Mouse (Mus musculus) neural tube, embryonic 15.5 days (tissue): Measurements from ENCODE around the gene Slc12a6. TPM values are rescaled to one million over a fixed set of nuclear protein-coding genes. Genes with fewer than 3 reads are reported as not detected.

Source experiments
- ATAC-seq: fragments of 200-750 bp; cut with Nextera tagmentation; 2 replicates; pipeline ENCODE4 v1.8.0; 2017; ENCODE audit warnings: mild to moderate bottlenecking, moderate TSS enrichment, moderate library complexity; ENCODE audit not compliant: low FRiP score
- H3K27ac ChIP-seq: fragments of 300-500 bp; sonication (generic); replicated peaks from 2 replicates; pipeline ENCODE4 v1.5.1; 2015; ENCODE audit warnings: mild to moderate bottlenecking, inconsistent platforms
- H3K27me3 ChIP-seq: fragments of 300-500 bp; sonication (generic); replicated peaks from 2 replicates; pipeline ENCODE4 v1.6.1; 2015; ENCODE audit warnings: inconsistent platforms
- H3K36me3 ChIP-seq: fragments of 300-500 bp; sonication (generic); 2 replicates; pipeline ENCODE4 v1.6.1; 2015; ENCODE audit warnings: inconsistent platforms
- H3K4me1 ChIP-seq: fragments of 300-500 bp; sonication (generic); 2 replicates; pipeline ENCODE4 v1.6.1; 2015; ENCODE audit warnings: inconsistent platforms
- H3K4me2 ChIP-seq: fragments of 300-500 bp; sonication (generic); 2 replicates; pipeline ENCODE4 v1.6.1; 2015; ENCODE audit warnings: inconsistent platforms, mild to moderate bottlenecking, moderate library complexity
- H3K4me3 ChIP-seq: fragments of 300-500 bp; sonication (generic); replicated peaks from 2 replicates; pipeline ENCODE4 v1.5.1; 2015; ENCODE audit warnings: mild to moderate bottlenecking, inconsistent platforms
- H3K9ac ChIP-seq: fragments of 300-500 bp; sonication (generic); replicated peaks from 2 replicates; pipeline ENCODE4 v1.6.1; 2015; ENCODE audit warnings: mild to moderate bottlenecking, inconsistent platforms
- H3K9me3 ChIP-seq: fragments of 300-500 bp; sonication (generic); replicated peaks from 2 replicates; pipeline ENCODE4 v1.6.1; 2016; ENCODE audit warnings: inconsistent platforms
- WGBS: fragments of 180-500 bp; shearing (Covaris S2); methylation state at CpG from one replicate; pipeline ENCODE4 v1.1.7; 2015; ENCODE audit warnings: mixed read lengths; 5-methylcytosine and 5-hydroxymethylcytosine counted together
- polyA plus RNA-seq: library from polyadenylated mRNA; unstranded; fragments of >200 nt; fragmentation: Nextera tagmentation; extraction: Ambion mirVana; gene quantifications from 2 replicates; pipeline ENCODE4 v1.2.1, GENCODE M21; 2015

The Slc12a6 gene
- polyA plus RNA-seq, 1 experiment from 2014 or later: 15.2 TPM

DNA sequence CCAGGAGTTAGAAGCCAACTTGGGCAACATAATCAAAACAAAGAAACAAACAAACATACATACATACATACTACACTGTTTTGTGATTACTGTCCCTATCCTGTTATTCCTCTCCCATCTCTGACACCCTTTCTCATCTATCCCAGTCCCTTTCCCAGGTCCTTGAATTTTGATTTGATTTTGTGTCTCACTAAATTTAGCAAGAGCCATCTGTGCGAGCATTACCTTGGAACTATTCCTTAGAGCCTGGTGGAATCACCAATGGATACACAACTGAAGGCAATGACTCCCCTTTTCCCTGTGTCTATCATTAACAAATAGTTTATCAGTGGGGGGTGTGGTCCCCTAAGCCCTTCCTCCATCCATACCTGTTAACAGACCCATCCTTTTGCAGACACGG, 27.2 kb downstream of the Slc12a6 start:
- no peak overlapping the region for H3K4me3 ChIP-seq
- no peak overlapping the region for H3K27ac ChIP-seq
- H3K9ac ChIP-seq: no peak overlapping the region
- no peak overlapping the region for H3K4me2 ChIP-seq
- H3K4me1 ChIP-seq: no peaks in the 10 kb centered on the region
- no peaks in the 10 kb centered on the region for H3K36me3 ChIP-seq
- 97% methylated on average over 2 of the region's 2 CpGs for WGBS
- no peaks in the 10 kb centered on the region for H3K27me3 ChIP-seq
- no peaks in the 10 kb centered on the region for H3K9me3 ChIP-seq
- no peak for ATAC-seq

DNA sequence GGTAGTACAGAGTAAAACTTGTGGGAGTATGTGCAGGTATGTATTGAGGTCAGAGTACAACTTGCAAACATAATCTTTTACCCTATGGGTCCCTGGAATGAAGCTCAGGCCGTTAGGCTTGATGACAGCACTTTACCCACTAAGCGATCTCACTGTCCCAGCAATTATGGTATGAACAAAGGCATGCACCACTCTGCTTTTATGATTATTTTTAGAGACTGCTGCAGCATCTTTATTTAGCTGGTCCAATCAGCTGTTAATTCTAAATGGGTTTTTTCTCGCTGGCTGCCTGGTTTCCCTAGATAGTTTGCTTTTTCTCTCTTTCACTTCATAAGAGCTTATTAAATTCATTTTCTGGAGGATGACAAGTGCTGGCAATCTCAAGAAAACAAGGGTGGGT, 30.6 kb downstream of the Slc12a6 start:
- 63% methylated on average over 3 of the region's 3 CpGs for WGBS
- H3K27ac ChIP-seq: no peak overlapping the region
- no peaks in the 10 kb centered on the region for H3K36me3 ChIP-seq
- H3K9me3 ChIP-seq: no peaks in the 10 kb centered on the region
- no peak overlapping the region for H3K4me2 ChIP-seq
- no peaks in the 10 kb centered on the region for H3K4me1 ChIP-seq
- ATAC-seq: 0 out of 2 replicates have a peak, but pooled peaks have one; percentile 38
- no peaks in the 10 kb centered on the region for H3K27me3 ChIP-seq
- H3K9ac ChIP-seq: no peak overlapping the region
- no peak overlapping the region for H3K4me3 ChIP-seq

DNA sequence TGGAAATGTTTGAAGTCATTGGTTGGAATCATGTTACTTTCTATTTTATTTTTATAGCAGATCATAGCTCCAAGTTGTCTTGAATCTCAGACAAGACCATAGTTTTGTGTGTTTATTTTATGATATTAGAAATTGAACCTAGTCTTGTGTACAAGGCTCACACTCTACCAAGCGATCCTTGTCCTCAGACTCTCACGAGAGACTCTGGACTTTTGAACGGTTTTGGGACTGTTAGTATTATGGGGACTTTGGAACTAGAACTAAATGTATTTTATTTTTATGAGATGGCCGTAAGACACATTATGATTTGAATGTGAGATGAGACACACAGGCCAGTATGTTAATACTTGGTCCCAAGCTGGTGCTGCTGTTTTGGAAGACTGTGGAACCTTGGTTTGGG, 32.6 kb downstream of the Slc12a6 start:
- H3K9me3 ChIP-seq: no peaks in the 10 kb centered on the region
- H3K36me3 ChIP-seq: no peaks in the 10 kb centered on the region
- H3K27ac ChIP-seq: no peak overlapping the region
- no peaks in the 10 kb centered on the region for H3K4me1 ChIP-seq
- no peak overlapping the region for H3K4me2 ChIP-seq
- H3K27me3 ChIP-seq: no peaks in the 10 kb centered on the region
- no peak for ATAC-seq
- H3K9ac ChIP-seq: no peak overlapping the region
- 93% methylated on average over 4 of the region's 4 CpGs for whole genome bisulfite sequencing
- H3K4me3 ChIP-seq: no peak overlapping the region

DNA sequence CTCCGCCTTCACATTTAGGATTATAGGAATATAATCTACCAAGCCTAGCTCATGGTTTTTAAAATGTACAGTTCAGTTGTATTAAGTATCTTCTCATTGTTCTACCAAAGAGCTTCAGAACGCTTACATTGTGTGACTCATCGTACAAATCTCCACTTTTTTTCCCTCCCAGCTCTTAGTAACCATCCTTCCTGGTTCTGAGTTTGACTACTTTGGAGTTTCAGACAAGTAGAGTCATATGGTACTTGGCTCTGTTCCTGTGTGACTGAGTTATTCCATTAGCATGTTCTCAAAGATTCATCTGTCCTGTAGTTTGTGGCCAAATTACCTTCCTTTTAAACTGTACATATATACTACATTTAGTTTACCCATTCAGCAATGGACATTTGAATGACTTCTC, 43.0 kb downstream of the Slc12a6 start:
- no peak overlapping the region for H3K27ac ChIP-seq
- no peak overlapping the region for H3K4me2 ChIP-seq
- no peak for ATAC-seq
- H3K9ac ChIP-seq: no peak overlapping the region
- H3K27me3 ChIP-seq: no peaks in the 10 kb centered on the region
- 94% methylated on average over 3 of the region's 3 CpGs for WGBS
- no peak overlapping the region for H3K4me3 ChIP-seq
- H3K4me1 ChIP-seq: no peaks in the 10 kb centered on the region
- H3K36me3 ChIP-seq: no peaks in the 10 kb centered on the region
- H3K9me3 ChIP-seq: no peaks in the 10 kb centered on the region

DNA sequence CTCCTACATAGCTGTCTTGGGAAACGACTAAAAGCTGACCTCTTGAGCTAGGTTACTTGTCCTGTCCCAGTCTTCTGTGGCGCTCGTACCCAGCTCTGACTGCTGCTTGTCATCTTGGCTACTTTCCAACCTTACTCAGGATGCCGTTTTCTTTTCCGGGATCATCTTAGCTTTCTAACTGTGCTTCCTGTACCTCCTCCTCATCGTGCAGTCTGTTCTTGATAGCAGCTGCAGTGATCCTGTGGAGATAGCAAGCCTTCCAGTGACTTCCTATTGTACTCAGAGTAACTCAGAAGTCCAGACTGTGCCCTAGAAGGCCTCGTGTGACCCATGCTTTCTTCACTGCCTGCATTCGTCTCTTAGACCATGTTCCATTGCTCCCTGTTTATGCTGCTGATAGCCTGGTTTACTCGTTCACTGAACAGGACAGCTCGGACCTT, 43.6 kb downstream of the Slc12a6 start:
- H3K27ac ChIP-seq: no peak overlapping the region
- H3K4me2 ChIP-seq: no peak overlapping the region
- WGBS: 76% methylated on average over 10 of the region's 10 CpGs
- H3K9ac ChIP-seq: no peak overlapping the region
- ATAC-seq: no peak
- no peaks in the 10 kb centered on the region for H3K36me3 ChIP-seq
- no peaks in the 10 kb centered on the region for H3K27me3 ChIP-seq
- no peaks in the 10 kb centered on the region for H3K9me3 ChIP-seq
- no peaks in the 10 kb centered on the region for H3K4me1 ChIP-seq
- no peak overlapping the region for H3K4me3 ChIP-seq

DNA sequence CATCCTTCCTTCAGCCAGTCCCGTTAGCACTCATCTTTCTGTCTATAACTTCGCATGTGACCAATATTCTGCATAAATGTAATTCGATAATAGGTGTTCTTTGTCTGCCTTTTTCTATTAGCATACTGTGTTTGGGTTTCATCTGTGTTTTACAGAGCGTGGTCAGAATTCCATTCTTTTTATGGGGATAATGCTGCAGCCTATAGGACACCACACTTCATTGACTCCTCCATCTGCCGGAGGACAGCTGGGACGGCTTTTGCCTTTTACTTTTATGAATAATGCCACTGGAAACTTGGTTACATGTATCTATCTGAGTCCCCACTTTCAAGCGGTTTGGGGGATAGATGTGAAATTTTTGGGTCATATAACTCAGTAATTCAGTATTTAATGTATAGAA, 50.0 kb downstream of the Slc12a6 start:
- no peaks in the 10 kb centered on the region for H3K4me1 ChIP-seq
- H3K4me3 ChIP-seq: no peak overlapping the region
- no peak for ATAC-seq
- H3K9me3 ChIP-seq: no peaks in the 10 kb centered on the region
- H3K27me3 ChIP-seq: no peaks in the 10 kb centered on the region
- no peaks in the 10 kb centered on the region for H3K36me3 ChIP-seq
- no peak overlapping the region for H3K9ac ChIP-seq
- no peak overlapping the region for H3K4me2 ChIP-seq
- WGBS: 80% methylated on average over 7 of the region's 7 CpGs
- no peak overlapping the region for H3K27ac ChIP-seq

DNA sequence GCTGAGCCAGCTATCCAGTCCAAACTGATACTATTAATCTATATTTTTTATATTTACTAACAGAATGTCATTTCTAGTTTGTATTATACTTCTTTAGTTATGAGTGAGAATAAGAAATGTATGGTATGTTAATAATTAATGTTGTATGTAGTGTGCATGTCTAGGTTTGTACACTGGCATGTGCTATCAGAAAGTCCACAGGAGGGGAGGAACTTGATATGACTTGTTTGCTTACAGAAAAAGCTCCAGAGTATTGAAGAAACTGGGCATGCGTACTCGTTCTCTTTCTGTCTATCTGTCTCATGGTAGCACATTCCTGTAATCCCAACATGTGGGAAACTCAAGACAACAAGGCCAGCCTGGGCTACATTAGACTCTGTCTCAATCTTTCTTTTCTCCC, 52.6 kb downstream of the Slc12a6 start:
- Histone ChIP-seq H3K27me3 (no peaks in the 10 kb centered on the region), H3K36me3 (no peaks in the 10 kb centered on the region), H3K9me3 (no peaks in the 10 kb centered on the region), H3K4me2 (no peak overlapping the region), H3K4me3 (no peak overlapping the region), H3K27ac (no peak overlapping the region), H3K9ac (no peak overlapping the region), H3K4me1 (no peaks in the 10 kb centered on the region)
- no peak for ATAC-seq
- 92% methylated on average over 2 of the region's 2 CpGs for WGBS

DNA sequence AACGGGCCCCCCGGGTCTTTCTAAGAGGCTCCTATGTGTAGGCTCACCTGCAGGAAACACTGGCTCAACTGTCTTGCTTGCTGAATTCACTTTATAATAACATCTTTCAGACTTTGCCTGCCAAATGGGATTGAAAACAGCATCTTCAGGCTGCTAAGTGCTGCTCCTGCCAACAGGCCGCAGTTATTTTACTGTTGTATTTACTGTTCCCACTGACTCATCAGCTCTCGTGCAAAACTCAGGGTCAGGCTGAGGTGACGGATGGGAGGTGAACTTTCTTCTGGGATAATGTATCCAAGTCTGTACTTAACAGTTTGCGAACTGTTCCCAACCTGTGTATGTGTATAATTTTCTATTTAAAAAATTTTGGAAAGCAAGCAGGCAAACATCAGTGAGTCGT, 53.3 kb downstream of the Slc12a6 start:
- Histone ChIP-seq H3K27me3 (no peaks in the 10 kb centered on the region), H3K4me3 (no peak overlapping the region), H3K4me1 (no peaks in the 10 kb centered on the region), H3K9me3 (no peaks in the 10 kb centered on the region), H3K27ac (no peak overlapping the region), H3K36me3 (no peaks in the 10 kb centered on the region), H3K4me2 (no peak overlapping the region), H3K9ac (no peak overlapping the region)
- no peak for ATAC-seq
- 85% methylated on average over 7 of the region's 7 CpGs for WGBS

DNA sequence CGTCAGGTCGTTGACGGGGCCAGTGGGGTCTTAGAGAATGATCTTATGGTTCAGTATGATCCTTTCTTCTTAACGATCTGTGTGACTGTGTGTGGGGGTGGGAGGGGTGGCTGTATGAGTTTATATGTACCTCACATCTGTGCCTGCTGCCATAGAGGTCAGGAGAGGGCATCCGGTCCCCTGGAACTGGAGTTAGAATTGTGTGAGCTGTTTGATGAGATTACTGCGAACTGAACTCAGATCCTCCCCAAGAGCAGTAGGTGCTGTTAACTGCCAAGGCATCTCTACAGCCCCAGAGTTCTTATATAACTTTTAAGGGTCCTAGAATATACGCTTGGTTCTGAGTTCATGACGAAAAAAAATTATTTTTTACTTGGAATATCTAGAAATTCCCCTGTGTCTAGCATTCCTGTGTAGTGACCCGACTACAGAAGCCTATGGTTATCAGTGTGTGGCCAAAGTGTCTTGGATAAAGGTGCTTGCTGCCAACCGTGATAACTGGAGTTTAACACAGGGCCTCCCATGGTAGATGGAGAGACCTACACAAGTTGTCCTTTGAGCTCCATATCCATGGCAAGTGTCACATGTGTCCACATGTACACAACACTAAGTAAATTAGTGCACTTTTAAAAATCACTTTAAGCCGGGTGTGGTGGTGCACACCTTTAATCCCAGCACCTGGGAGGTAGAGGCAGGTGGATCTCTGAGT, 62.6 kb downstream of the Slc12a6 start:
- Histone ChIP-seq H3K9ac (no peak overlapping the region), H3K36me3 (no peaks in the 10 kb centered on the region), H3K4me2 (no peak overlapping the region), H3K9me3 (no peaks in the 10 kb centered on the region), H3K27ac (no peak overlapping the region), H3K4me3 (no peak overlapping the region), H3K27me3 (no peaks in the 10 kb centered on the region), H3K4me1 (no peaks in the 10 kb centered on the region)
- ATAC-seq: no peak
- 82% methylated on average over 11 of the region's 11 CpGs for WGBS

DNA sequence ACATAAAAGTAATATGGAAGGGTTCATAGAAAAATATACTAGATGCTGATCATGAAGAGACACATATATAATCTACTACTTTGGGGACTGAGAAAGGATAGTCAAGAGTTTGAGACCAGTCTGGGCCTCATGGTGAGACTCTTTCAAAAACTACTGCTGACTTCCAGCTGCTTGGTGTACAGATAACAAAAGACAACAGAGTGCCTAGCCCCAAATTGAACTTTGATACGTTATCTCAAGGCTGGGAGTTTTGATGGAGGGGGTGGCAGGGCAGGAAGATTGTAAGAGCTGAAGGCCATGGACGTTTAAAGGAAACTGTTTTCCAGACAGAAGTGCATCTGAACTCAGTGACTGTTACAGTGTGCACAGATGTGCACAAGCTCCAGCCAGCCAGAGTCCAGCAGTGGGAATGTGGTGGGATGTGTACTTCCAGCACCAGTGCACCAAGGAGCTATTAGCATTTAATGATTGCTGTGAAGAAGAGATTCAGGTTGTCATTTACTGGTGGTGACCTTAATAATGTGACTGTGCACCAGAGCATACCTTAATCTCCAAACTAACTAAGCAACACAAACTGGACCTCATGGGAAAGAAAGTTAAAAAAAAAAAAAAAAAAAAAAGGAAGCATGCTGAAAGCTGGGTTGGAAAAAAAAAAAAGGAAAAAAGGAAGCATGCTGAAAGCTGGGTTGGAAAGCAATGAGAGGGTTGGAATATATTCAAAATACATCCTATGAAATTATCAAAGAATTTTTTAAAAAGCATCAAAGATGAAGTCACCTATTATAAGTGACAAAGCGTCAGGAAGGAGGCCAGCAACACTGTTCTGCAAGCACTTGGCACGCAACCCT, 66.7 kb downstream of the Slc12a6 start:
- peaks cover 25% of the 10 kb centered on the region for H3K36me3 ChIP-seq
- no peaks in the 10 kb centered on the region for H3K27me3 ChIP-seq
- WGBS: 77% methylated on average over 4 of the region's 4 CpGs
- no peak overlapping the region for H3K27ac ChIP-seq
- H3K4me2 ChIP-seq: no peak overlapping the region
- no peak for ATAC-seq
- no peak overlapping the region for H3K4me3 ChIP-seq
- no peaks in the 10 kb centered on the region for H3K4me1 ChIP-seq
- H3K9me3 ChIP-seq: no peaks in the 10 kb centered on the region
- H3K9ac ChIP-seq: no peak overlapping the region

DNA sequence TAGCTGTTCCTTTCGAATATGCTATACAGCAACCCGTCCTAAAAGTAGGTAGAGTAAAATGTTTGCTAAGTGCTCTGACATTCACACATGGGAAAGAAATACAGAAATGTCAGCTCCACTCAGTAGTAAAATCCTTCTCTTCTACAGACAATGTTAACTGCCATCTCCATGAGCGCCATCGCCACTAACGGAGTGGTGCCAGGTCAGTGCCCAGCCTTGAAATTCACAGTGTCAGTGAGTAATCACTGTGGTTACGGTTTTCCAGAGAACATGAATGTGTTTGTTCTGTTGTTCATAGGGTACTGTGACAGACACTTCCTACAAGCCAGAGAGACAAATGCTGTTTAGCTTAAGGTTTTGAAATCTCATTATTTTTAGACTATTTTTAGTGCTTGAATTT, 71.6 kb downstream of the Slc12a6 start:
- Histone ChIP-seq H3K27me3 (no peaks in the 10 kb centered on the region), H3K36me3 (peaks cover 52% of the 10 kb centered on the region), H3K4me3 (no peak overlapping the region), H3K9me3 (no peaks in the 10 kb centered on the region), H3K9ac (no peak overlapping the region), H3K4me2 (no peak overlapping the region), H3K27ac (no peak overlapping the region), H3K4me1 (no peaks in the 10 kb centered on the region)
- ATAC-seq: no peak
- WGBS: 90% methylated on average over 6 of the region's 6 CpGs

DNA sequence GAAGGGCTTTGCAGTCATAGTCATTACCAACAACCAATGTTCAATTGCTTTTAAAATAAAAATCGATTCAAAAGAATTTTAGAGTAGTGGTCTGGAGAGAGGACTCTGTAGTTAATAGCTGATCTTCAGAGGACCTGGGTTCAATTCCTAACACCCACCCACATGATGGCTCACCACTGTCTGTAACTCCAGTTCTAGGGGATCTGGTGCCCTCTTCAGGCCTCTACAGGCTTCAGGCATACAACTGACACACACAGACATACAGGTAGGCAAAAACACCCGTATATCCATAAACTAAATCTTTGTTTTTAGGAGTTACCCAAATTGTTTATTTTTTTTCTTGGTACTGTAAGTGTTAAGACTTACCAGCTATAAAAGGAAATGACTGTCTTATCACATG, 74.1 kb downstream of the Slc12a6 start:
- Histone ChIP-seq H3K27ac (no peak overlapping the region), H3K4me1 (no peaks in the 10 kb centered on the region), H3K4me3 (no peak overlapping the region), H3K9me3 (no peaks in the 10 kb centered on the region), H3K4me2 (no peak overlapping the region), H3K36me3 (peaks cover 49% of the 10 kb centered on the region), H3K27me3 (no peaks in the 10 kb centered on the region), H3K9ac (no peak overlapping the region)
- 93% methylated on average over 2 of the region's 2 CpGs for WGBS
- ATAC-seq: no peak
